Mouse (Mus musculus) liver, embryonic 14.5 days (tissue): Measurements from ENCODE around the gene Ptbp3.

ENCODE experiments used
- CTCF ChIP-seq: IDR thresholded peaks from 2 replicates; pipeline ENCODE4 v1.5.1; 2016; ENCODE audit warnings: antibody characterized with exemption, low read depth, control low read depth
- EP300 ChIP-seq: IDR thresholded peaks from 2 replicates; pipeline ENCODE4 v1.6.1; 2016; ENCODE audit warnings: antibody characterized with exemption, low read depth

DNA sequence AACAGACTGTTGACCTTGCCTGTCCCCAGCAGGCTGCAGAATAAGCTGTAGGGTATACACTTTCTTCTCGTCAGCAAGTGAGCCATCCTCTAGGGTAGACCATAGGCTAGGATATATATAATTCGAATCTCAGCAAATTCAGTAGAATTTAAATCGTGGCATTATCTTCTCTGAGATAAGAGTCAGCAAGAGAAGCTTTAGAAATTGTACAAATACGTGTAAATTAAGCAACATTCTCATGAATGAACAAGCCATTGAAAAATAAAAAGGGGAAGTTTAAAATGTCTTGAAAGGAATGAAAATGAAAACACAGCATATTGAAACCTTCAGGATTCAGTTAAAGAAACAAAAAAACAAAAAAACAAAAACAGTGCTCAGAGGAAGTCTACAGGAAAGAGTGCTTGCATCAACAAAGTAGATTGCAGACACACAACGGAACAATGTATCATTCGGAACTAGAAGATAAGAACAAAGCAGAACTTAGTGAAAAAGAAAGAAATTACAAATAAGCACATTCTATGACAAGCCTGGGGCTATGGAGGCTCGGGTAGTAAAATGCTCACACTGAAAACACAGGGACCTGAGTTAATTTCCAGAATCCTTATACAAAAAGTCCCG, 16.5 kb upstream of the Ptbp3 start:
- TF ChIP-seq CTCF (no peak), EP300 (no peak)
